20 mouse cellular contexts compared by ENCODE assay signal in genomic region chr14:62581768-62582167, GRCm38 (mm10). TPM values are rescaled to one million over a fixed set of nuclear protein-coding genes. Genes with fewer than 3 reads are reported as not detected.
A peak's percentile ranks its signal among the peaks of the same experiment; 100 is the strongest.
DNase-seq lines count a peak whose midpoint lies in the region; ATAC-seq and TF ChIP-seq lines count a peak whose summit lies in the region.
"Had no signal": no experiment of that assay in that cellular context is flagged by ENCODE, and none has a peak within 500 bp of the region (broad histone marks: within the 10 kb centered on the region; RNA-seq: fewer than 3 reads in every experiment).

No protein-coding gene starts in this region.

- no peak overlapping the region for H3K9ac ChIP-seq in forebrain, embryonic 11.5 days (ENCODE audit: low read length)
- H3K9ac ChIP-seq in forebrain, postnatal 0 days = no peak overlapping the region
- H3K9ac ChIP-seq in neural tube, embryonic 15.5 days (replicated peaks) = no peak overlapping the region
- H3K9ac ChIP-seq: embryonic facial prominence, embryonic 13.5 days; lung, embryonic 15.5 days had no signal

- no peaks in the 10 kb centered on the region for H3K9me3 ChIP-seq in forebrain, embryonic 11.5 days (ENCODE audit: control insufficient read depth, low read length)
- no peaks in the 10 kb centered on the region for H3K9me3 ChIP-seq in forebrain, postnatal 0 days (ENCODE audit: low read length)
- no peaks in the 10 kb centered on the region for H3K9me3 ChIP-seq in midbrain, embryonic 10.5 days (replicated peaks)
- H3K9me3 ChIP-seq in neural tube, embryonic 15.5 days (replicated peaks) = no peaks in the 10 kb centered on the region
- H3K9me3 ChIP-seq: embryonic facial prominence, embryonic 13.5 days; lung, embryonic 15.5 days had no signal

- H3K4me3 ChIP-seq in forebrain, embryonic 11.5 days (ENCODE audit: low read depth, low read length) = no peak overlapping the region
- no peak overlapping the region for H3K4me3 ChIP-seq in forebrain, postnatal 0 days (ENCODE audit: low read depth, low read length)
- H3K4me3 ChIP-seq in midbrain, embryonic 10.5 days = no peak overlapping the region
- H3K4me3 ChIP-seq in neural tube, embryonic 15.5 days (replicated peaks) = no peak overlapping the region
- H3K4me3 ChIP-seq: embryonic facial prominence, embryonic 13.5 days; lung, embryonic 15.5 days had no signal

- no peak for TF ChIP-seq CTCF in forebrain, postnatal 0 days (IDR thresholded peaks at IDR 0.05; ENCODE audit: low read depth)

- ATAC-seq in forebrain, embryonic 11.5 days (replicated peaks; ENCODE audit: low FRiP score) = 0 out of 2 replicates have a peak, but pooled peaks have one; percentile 34
- no peak for ATAC-seq in forebrain, postnatal 0 days
- ATAC-seq in neural tube, embryonic 15.5 days (ENCODE audit: low FRiP score) = no peak
- no peak for ATAC-seq in monocyte, adult 5-6 weeks (replicated peaks; ENCODE audit: insufficient number of reproducible peaks, low FRiP score, low TSS enrichment, poor library complexity, severe bottlenecking)
- ATAC-seq: intestine, embryonic 16.5 days had no signal

- H3K36me3 ChIP-seq in forebrain, embryonic 11.5 days (ENCODE audit: control insufficient read depth, insufficient read depth, low read length) = no peaks in the 10 kb centered on the region
- peaks cover 7% of the 10 kb centered on the region; the same call in 1 of the 2 replicates for H3K36me3 ChIP-seq in forebrain, postnatal 0 days (ENCODE audit: insufficient read depth)
- H3K36me3 ChIP-seq in midbrain, embryonic 10.5 days = no peaks in the 10 kb centered on the region
- no peaks in the 10 kb centered on the region for H3K36me3 ChIP-seq in neural tube, embryonic 15.5 days
- H3K36me3 ChIP-seq: embryonic facial prominence, embryonic 13.5 days; lung, embryonic 15.5 days had no signal

- H3K27me3 ChIP-seq in forebrain, embryonic 11.5 days (ENCODE audit: control insufficient read depth, insufficient read depth, low read length) = no peaks in the 10 kb centered on the region
- no peaks in the 10 kb centered on the region for H3K27me3 ChIP-seq in forebrain, postnatal 0 days (ENCODE audit: insufficient read depth, low read length)
- H3K27me3 ChIP-seq in midbrain, embryonic 10.5 days (ENCODE audit: low read depth, poor library complexity, severe bottlenecking) = no peaks in the 10 kb centered on the region
- H3K27me3 ChIP-seq in neural tube, embryonic 15.5 days (replicated peaks) = no peaks in the 10 kb centered on the region
- H3K27me3 ChIP-seq: embryonic facial prominence, embryonic 13.5 days; lung, embryonic 15.5 days had no signal

- H3K4me1 ChIP-seq in forebrain, embryonic 11.5 days (replicated peaks; ENCODE audit: control insufficient read depth, insufficient read depth, low read length) = peaks cover 25% of the 10 kb centered on the region
- H3K4me1 ChIP-seq in forebrain, postnatal 0 days (ENCODE audit: insufficient read depth) = peaks cover 12% of the 10 kb centered on the region; the same call in 1 of the 2 replicates
- H3K4me1 ChIP-seq in midbrain, embryonic 10.5 days = peaks cover 60% of the 10 kb centered on the region
- peaks cover 45% of the 10 kb centered on the region for H3K4me1 ChIP-seq in neural tube, embryonic 15.5 days

- WGBS in forebrain, embryonic 11.5 days = 22% methylated on average over 9 of the region's 9 CpGs
- 21% methylated on average over 9 of the region's 9 CpGs for WGBS in forebrain, postnatal 0 days
- 37% methylated on average over 9 of the region's 9 CpGs for WGBS in midbrain, embryonic 10.5 days
- 36% methylated on average over 9 of the region's 9 CpGs for WGBS in neural tube, embryonic 15.5 days

- peak; percentile 53 for DNase-seq in forebrain, embryonic 11.5 days (ENCODE audit: low spot score)
- DNase-seq in forebrain, postnatal 0 days = no peak
- DNase-seq in midbrain, embryonic 10.5 days (ENCODE audit: low spot score) = no peak
- no peak for DNase-seq in T-cell, adult 2 months (ENCODE audit: low spot score)
- no peak for DNase-seq in right cerebral cortex, postnatal 14 days
- DNase-seq: adrenal gland, postnatal 14 days; cerebellum, postnatal 10 days; gastrocnemius, postnatal 14 days; heart, postnatal 14 days; left cerebral cortex, postnatal 4 days; thymus, adult 18-20 months had no signal

- peak overlapping the region; percentile 79 for H3K27ac ChIP-seq in forebrain, embryonic 11.5 days (ENCODE audit: low read depth, low read length)
- peak overlapping the region; percentile 45; the same call in 1 of the 2 replicates for H3K27ac ChIP-seq in forebrain, postnatal 0 days (ENCODE audit: low read depth, low read length)
- peak overlapping the region; percentile 81 for H3K27ac ChIP-seq in midbrain, embryonic 10.5 days (replicated peaks)
- peak overlapping the region; percentile 58; the same call in 1 of the 2 replicates for H3K27ac ChIP-seq in neural tube, embryonic 15.5 days (replicated peaks)
- H3K27ac ChIP-seq: embryonic facial prominence, embryonic 13.5 days; kidney, postnatal 0 days; lung, embryonic 15.5 days had no signal

- no peak overlapping the region for H3K4me2 ChIP-seq in forebrain, embryonic 11.5 days (ENCODE audit: low read depth, low read length, severe bottlenecking)
- no peak overlapping the region for H3K4me2 ChIP-seq in forebrain, postnatal 0 days (ENCODE audit: low read depth)
- H3K4me2 ChIP-seq in neural tube, embryonic 15.5 days = no peak overlapping the region
- H3K4me2 ChIP-seq: embryonic facial prominence, embryonic 13.5 days; liver, embryonic 11.5 days; lung, embryonic 15.5 days had no signal

RNA-seq across cellular contexts. Expression of gene Gm4131, which starts 15.0 kb away (rescaled TPM):
- polyA plus RNA-seq in forebrain, embryonic 11.5 days (2014; fragmentation: Nextera tagmentation; extraction: Ambion mirVana) = not detected in 2 replicates
- not detected in 2 replicates for total RNA-seq in forebrain, postnatal 0 days (2014; rRNA removed)
- 0.22 TPM in 1 of 2 replicates, not detected in the other for polyA plus RNA-seq in forebrain, postnatal 0 days (2015; fragmentation: Nextera tagmentation; extraction: Ambion mirVana)
- 0.10 and 0.16 TPM in 2 replicates for polyA plus RNA-seq in midbrain, embryonic 10.5 days (2016; fragmentation: Nextera tagmentation; extraction: Ambion mirVana)
- 0.27 TPM in 2 replicates for polyA plus RNA-seq in neural tube, embryonic 15.5 days (2015; fragmentation: Nextera tagmentation; extraction: Ambion mirVana)
- not detected in 3 replicates for total RNA-seq in monocyte, adult 5-6 weeks (2017)
- total RNA-seq: adrenal gland, postnatal 14 days; gastrocnemius, postnatal 14 days; heart, postnatal 14 days; layer of hippocampus, postnatal 25 days; left cerebral cortex, postnatal 4 days; megakaryocyte, adult 5-6 weeks had no signal
- polyA plus RNA-seq: embryonic facial prominence, embryonic 13.5 days; intestine, embryonic 16.5 days; liver, embryonic 11.5 days; lung, embryonic 15.5 days had no signal

RNA-seq across cellular contexts. Expression of gene Fam124a, which starts 26.2 kb away (rescaled TPM):
- 7.4 and 9.2 TPM in 2 replicates for polyA plus RNA-seq in forebrain, embryonic 11.5 days (2014; fragmentation: Nextera tagmentation; extraction: Ambion mirVana)
- total RNA-seq in forebrain, postnatal 0 days (2014; rRNA removed) = 41.7 and 66.4 TPM in 2 replicates
- 39.6 and 52.3 TPM in 2 replicates for polyA plus RNA-seq in forebrain, postnatal 0 days (2015; fragmentation: Nextera tagmentation; extraction: Ambion mirVana)
- 3.6 and 4.3 TPM in 2 replicates for polyA plus RNA-seq in midbrain, embryonic 10.5 days (2016; fragmentation: Nextera tagmentation; extraction: Ambion mirVana)
- 58.4 and 71.2 TPM in 2 replicates for polyA plus RNA-seq in neural tube, embryonic 15.5 days (2015; fragmentation: Nextera tagmentation; extraction: Ambion mirVana)
- not detected in 3 replicates for total RNA-seq in monocyte, adult 5-6 weeks (2017)
- total RNA-seq: megakaryocyte, adult 5-6 weeks had no signal
